Mouse (Mus musculus): ENCODE data around the gene Ghdc. TPM values are rescaled to one million over a fixed set of nuclear protein-coding genes. Genes with fewer than 3 reads are reported as not detected.

Gene Ghdc
- total RNA-seq, 2 experiments from 2014 or later, result 14.1 to 15.7 TPM

- DNase-seq, result no peak
These were observed 11.8 kb upstream of the Ghdc start for GRCm38 (mm10) chr11:100782568-100782967.

GRCm38 (mm10) chr11:100781763-100782475 is 11.2 kb upstream of the Ghdc start:
- DNase-seq, result no peak

- DNase-seq, result peak; percentile 47
These were observed 9.5 kb upstream of the Ghdc start for GRCm38 (mm10) chr11:100780247-100780646.

- no peak for DNase-seq
These were observed 7.3 kb upstream of the Ghdc start for GRCm38 (mm10) chr11:100778069-100778468.

- no peak for DNase-seq
These were observed 5.2 kb upstream of the Ghdc start for GRCm38 (mm10) chr11:100775921-100776320.

- DNase-seq, result no peak
These were observed 3.5 kb upstream of the Ghdc start for GRCm38 (mm10) chr11:100774261-100774660.

- DNase-seq, result no peak
These were observed 777 bp downstream of the Ghdc start for GRCm38 (mm10) chr11:100769980-100770379.

- DNase-seq, result no peak
These were observed 2.9 kb downstream of the Ghdc start for GRCm38 (mm10) chr11:100767871-100768270.

GRCm38 (mm10) chr11:100766726-100767125 is 4.0 kb downstream of the Ghdc start:
- DNase-seq, result no peak

- DNase-seq, result no peak
These were observed 7.9 kb downstream of the Ghdc start, which contains the start of gene Hcrt for GRCm38 (mm10) chr11:100762831-100763230. Gene Hcrt, minus strand, starts transcription at chr11:100762931.

- DNase-seq, result peak; percentile 95
These were observed 9.2 kb downstream of the Ghdc start for GRCm38 (mm10) chr11:100761547-100762045.

- DNase-seq, result peak; percentile 66
These were observed 11.0 kb downstream of the Ghdc start, which contains the start of gene Kcnh4 for GRCm38 (mm10) chr11:100759611-100760233. Gene Kcnh4, minus strand, starts transcription at chr11:100759942.

GRCm38 (mm10) chr11:100758707-100759610 is 11.8 kb downstream of the Ghdc start:
- DNase-seq, result peak; percentile 80

- no peak for DNase-seq
These were observed 13.2 kb downstream of the Ghdc start for GRCm38 (mm10) chr11:100757566-100757965.

- DNase-seq, result no peak
These were observed 14.3 kb downstream of the Ghdc start for GRCm38 (mm10) chr11:100756476-100756875.

GRCm38 (mm10) chr11:100754693-100755057 is 16.1 kb downstream of the Ghdc start:
- no peak for DNase-seq

GRCm38 (mm10) chr11:100754021-100754692 is 16.6 kb downstream of the Ghdc start:
- no peak for DNase-seq

- DNase-seq, result no peak
These were observed 18.5 kb downstream of the Ghdc start for GRCm38 (mm10) chr11:100752294-100752693.

- DNase-seq, result no peak
These were observed 20.6 kb downstream of the Ghdc start for GRCm38 (mm10) chr11:100750127-100750526.

- no peak for DNase-seq
These were observed 21.3 kb downstream of the Ghdc start for GRCm38 (mm10) chr11:100749469-100749868.

GRCm38 (mm10) chr11:100748620-100749019 is 22.1 kb downstream of the Ghdc start:
- DNase-seq, result no peak

- DNase-seq, result no peak
These were observed 23.6 kb downstream of the Ghdc start for GRCm38 (mm10) chr11:100747114-100747513.

Measured in adrenal gland, postnatal 10 days (tissue).